Mouse (Mus musculus): ENCODE measurements around the gene S100a3. TPM values are rescaled to one million over a fixed set of nuclear protein-coding genes. Genes with fewer than 3 reads are reported as not detected.

The S100a3 gene
- total and polyA plus RNA-seq, 3 experiments, result 0.03 to 0.04 TPM; not detected in 1

DNA sequence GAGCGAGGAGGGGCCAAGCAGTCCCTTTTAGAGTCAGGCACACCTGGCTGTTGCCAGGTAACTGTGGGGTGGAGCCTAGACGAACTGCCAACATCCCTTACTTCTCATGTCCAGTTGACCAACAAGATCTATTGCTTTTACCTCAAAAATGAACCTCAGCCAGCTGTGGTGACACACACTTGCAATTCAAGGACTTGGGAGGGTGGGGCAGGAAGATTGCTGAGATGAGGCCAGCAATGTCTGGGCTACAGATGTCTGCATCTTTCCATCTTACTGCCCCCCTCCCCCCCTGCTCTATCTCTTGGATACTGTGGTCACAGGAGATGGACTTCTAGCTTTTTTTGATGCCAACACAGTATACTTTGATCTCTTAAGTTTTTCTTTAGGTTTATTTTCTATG is 8.1 kb upstream of the S100a3 start:
- Histone ChIP-seq H3K36me3 (ENCODE audit: control insufficient read depth in 1 of 2, insufficient read depth in 2 of 2, low read length in 2 of 2) (no peaks in the 10 kb centered on the region), H3K79me2 (ENCODE audit: control insufficient read depth, insufficient read depth, low read length, poor library complexity) (no peaks in the 10 kb centered on the region), H3K9ac (ENCODE audit: control insufficient read depth, low read depth, low read length, poor library complexity, severe bottlenecking) (no peak overlapping the region), H3K4me3 (ENCODE audit: control insufficient read depth in 1 of 2, insufficient read depth in 1 of 2, low read depth in 2 of 2, low read length in 2 of 2) (no peak overlapping the region), H3K27me3 (ENCODE audit: control insufficient read depth in 1 of 2, insufficient read depth in 2 of 2, low read length in 2 of 2) (peaks cover 20 to 46% of the 10 kb centered on the region in 2 experiments), H3K9me3 (replicated peaks; ENCODE audit: insufficient read depth, low read length) (no peaks in the 10 kb centered on the region), H3K27ac (ENCODE audit: control insufficient read depth, low read depth, low read length) (no peak overlapping the region), H3K4me1 (ENCODE audit: control insufficient read depth in 1 of 2, insufficient read depth in 2 of 2, low read length in 2 of 2) (no peaks in the 10 kb centered on the region; a peak in 1 of 4 replicates)
- DNase-seq (ENCODE audit: low read depth, low spot score), result no peak
- no peak for TF ChIP-seq POLR2AphosphoS2 (IDR thresholded peaks at IDR 0.05; ENCODE audit: low read length)
- no peak for TF ChIP-seq MAZ (IDR thresholded peaks at IDR 0.05; ENCODE audit: low read depth, low read length)
- TF ChIP-seq MYC (IDR thresholded peaks at IDR 0.05; ENCODE audit: low read depth, low read length), result no peak
- no peak for TF ChIP-seq SMC3 (IDR thresholded peaks at IDR 0.05; ENCODE audit: low read depth, low read length)
- TF ChIP-seq RCOR1 (IDR thresholded peaks at IDR 0.05; ENCODE audit: low read depth, low read length), result no peak
- TF ChIP-seq USF2 (IDR thresholded peaks at IDR 0.05; ENCODE audit: borderline replicate concordance in 1 of 2, insufficient read depth in 1 of 2, low read depth in 1 of 2, low read length in 2 of 2), result no peak
- TF ChIP-seq MXI1 (IDR thresholded peaks at IDR 0.05; ENCODE audit: low read depth, low read length), result no peak
- TF ChIP-seq NRF1 (IDR thresholded peaks at IDR 0.05; ENCODE audit: insufficient read depth, low read depth, low read length, poor library complexity, severe bottlenecking), result no peak
- no peak for TF ChIP-seq UBTF (IDR thresholded peaks at IDR 0.05; ENCODE audit: borderline replicate concordance, insufficient read depth, low read depth, low read length)
- no peak for TF ChIP-seq E2F4 (IDR thresholded peaks at IDR 0.05; ENCODE audit: borderline replicate concordance, low read depth, low read length)
- no peak for TF ChIP-seq GATA1 (IDR thresholded peaks at IDR 0.05; ENCODE audit: low read depth, low read length)
- no peak for TF ChIP-seq CTCF (IDR thresholded peaks at IDR 0.05 in 2 of 3, conservative IDR thresholded peaks at IDR 0.05 in 1 of 3; ENCODE audit: control insufficient read depth in 1 of 3, insufficient read depth in 1 of 3, low read depth in 2 of 3, low read length in 3 of 3, poor library complexity in 1 of 3, severe bottlenecking in 1 of 3)
- TF ChIP-seq CHD2 (IDR thresholded peaks at IDR 0.05; ENCODE audit: low read length), result no peak
- TF ChIP-seq POLR2AphosphoS5 (IDR thresholded peaks at IDR 0.05; ENCODE audit: borderline replicate concordance, low read depth, low read length), result no peak

DNA sequence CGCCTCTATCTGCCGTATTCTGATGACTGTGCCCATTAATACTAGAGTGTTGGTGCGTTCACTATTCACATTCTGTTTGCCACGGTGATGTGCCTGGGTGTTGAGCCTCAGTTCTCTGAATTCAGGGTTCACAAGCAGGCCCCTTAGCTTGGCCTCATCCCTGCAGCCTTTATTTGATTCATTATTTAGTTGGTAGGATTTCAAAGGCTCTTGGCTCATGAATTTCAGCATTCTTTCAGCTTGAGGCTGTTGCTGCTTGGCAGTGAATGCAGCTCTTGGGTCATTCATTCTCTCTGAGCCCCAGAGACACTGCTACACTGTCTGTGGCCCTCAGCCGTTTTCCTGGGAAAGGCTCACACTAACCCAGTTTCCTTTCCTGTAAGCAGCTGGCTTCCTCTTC is 4.4 kb upstream of the S100a3 start:
- no peak for TF ChIP-seq JUND (IDR thresholded peaks at IDR 0.05; ENCODE audit: low read depth, low read length)
- Histone ChIP-seq H3K9me3 (replicated peaks; ENCODE audit: insufficient read depth, low read length) (no peaks in the 10 kb centered on the region), H3K79me2 (ENCODE audit: control insufficient read depth, insufficient read depth, low read length, poor library complexity) (no peaks in the 10 kb centered on the region), H3K36me3 (ENCODE audit: control insufficient read depth in 1 of 2, insufficient read depth in 2 of 2, low read length in 2 of 2) (no peaks in the 10 kb centered on the region), H3K27me3 (ENCODE audit: control insufficient read depth in 1 of 2, insufficient read depth in 2 of 2, low read length in 2 of 2) (peaks cover 28 to 42% of the 10 kb centered on the region in 2 experiments), H3K4me1 (ENCODE audit: control insufficient read depth in 1 of 2, insufficient read depth in 2 of 2, low read length in 2 of 2) (no peaks in the 10 kb centered on the region; a peak in 1 of 4 replicates), H3K27ac (ENCODE audit: control insufficient read depth, low read depth, low read length) (no peak overlapping the region), H3K9ac (ENCODE audit: control insufficient read depth, low read depth, low read length, poor library complexity, severe bottlenecking) (no peak overlapping the region), H3K4me3 (ENCODE audit: control insufficient read depth in 1 of 2, insufficient read depth in 1 of 2, low read depth in 2 of 2, low read length in 2 of 2) (no peak overlapping the region)
- no peak for DNase-seq (ENCODE audit: low read depth, low spot score)

DNA sequence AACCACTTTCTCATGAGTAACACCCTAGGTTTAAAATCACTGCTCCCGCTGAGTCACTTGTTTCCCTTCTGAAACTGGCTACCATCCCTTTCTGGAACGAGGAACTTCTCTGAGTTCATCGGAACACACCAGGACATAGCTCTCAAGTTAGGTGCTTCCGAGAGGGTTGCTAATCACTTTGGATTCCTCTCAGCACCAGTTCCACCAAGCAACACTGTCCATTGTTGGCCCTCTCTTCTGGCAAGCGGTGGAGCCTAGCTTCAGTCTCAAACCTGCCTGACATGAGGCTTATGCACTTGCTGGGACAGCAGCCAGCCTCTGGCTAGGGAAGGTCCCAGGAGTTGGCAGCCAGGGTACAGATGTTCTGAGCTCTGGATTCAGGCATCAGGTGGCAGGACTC is 14.3 kb downstream of the S100a3 start:
- H3K27ac ChIP-seq (ENCODE audit: control insufficient read depth, low read depth, low read length), result no peak overlapping the region
- no peak overlapping the region for H3K9ac ChIP-seq (ENCODE audit: control insufficient read depth, low read depth, low read length, poor library complexity, severe bottlenecking)
- no peak for TF ChIP-seq POLR2A (IDR thresholded peaks at IDR 0.05; ENCODE audit: control insufficient read depth in 1 of 2, insufficient read depth in 1 of 2, low read depth in 1 of 2, low read length in 2 of 2, poor library complexity in 1 of 2)
- no peak for TF ChIP-seq CHD1 (IDR thresholded peaks at IDR 0.05; ENCODE audit: low read depth, low read length)
- no peak for TF ChIP-seq RAD21 (IDR thresholded peaks at IDR 0.05; ENCODE audit: low read depth, low read length)
- no peak for TF ChIP-seq HCFC1 (IDR thresholded peaks at IDR 0.05; ENCODE audit: low read depth, low read length)
- no peak for TF ChIP-seq TCF12 (IDR thresholded peaks at IDR 0.05; ENCODE audit: low read depth, low read length)
- TF ChIP-seq MAX (IDR thresholded peaks at IDR 0.05; ENCODE audit: low read length), result no peak
- TF ChIP-seq MAFK (IDR thresholded peaks at IDR 0.05; ENCODE audit: borderline replicate concordance, low read depth, low read length), result no peak
- no peak for TF ChIP-seq USF2 (IDR thresholded peaks at IDR 0.05; ENCODE audit: borderline replicate concordance in 1 of 2, insufficient read depth in 1 of 2, low read depth in 1 of 2, low read length in 2 of 2)
- TF ChIP-seq SMC3 (IDR thresholded peaks at IDR 0.05; ENCODE audit: low read depth, low read length), result no peak
- TF ChIP-seq ZC3H11A (IDR thresholded peaks at IDR 0.05; ENCODE audit: low read depth, low read length), result no peak
- no peak for TF ChIP-seq MEF2A (IDR thresholded peaks at IDR 0.05; ENCODE audit: extremely low read depth, insufficient replicate concordance, low read depth, low read length, poor library complexity, severe bottlenecking)
- no peak for DNase-seq (ENCODE audit: low read depth, low spot score)
- H3K4me1 ChIP-seq (ENCODE audit: control insufficient read depth in 1 of 2, insufficient read depth in 2 of 2, low read length in 2 of 2), result no peaks in the 10 kb centered on the region
- H3K27me3 ChIP-seq (ENCODE audit: control insufficient read depth in 1 of 2, insufficient read depth in 2 of 2, low read length in 2 of 2), result peaks cover 18 to 30% of the 10 kb centered on the region in 2 experiments
- H3K9me3 ChIP-seq (replicated peaks; ENCODE audit: insufficient read depth, low read length), result no peaks in the 10 kb centered on the region
- H3K79me2 ChIP-seq (ENCODE audit: control insufficient read depth, insufficient read depth, low read length, poor library complexity), result no peaks in the 10 kb centered on the region
- no peaks in the 10 kb centered on the region for H3K36me3 ChIP-seq (ENCODE audit: control insufficient read depth in 1 of 2, insufficient read depth in 2 of 2, low read length in 2 of 2)
- no peak overlapping the region for H3K4me3 ChIP-seq (ENCODE audit: control insufficient read depth in 1 of 2, insufficient read depth in 1 of 2, low read depth in 2 of 2, low read length in 2 of 2)
